Mouse (Mus musculus) T-cell, adult 2 months (primary cell): ENCODE results near the gene Gabrg3.
"Not testable (repeated sequence)": the region's sequence is repeated elsewhere in the genome, so short reads cannot be mapped to it uniquely, and the experiment has no call there.

ENCODE experiments used
- DNase-seq: peaks from one replicate; pipeline ENCODE4 v3.0.0; 2022; ENCODE audit warnings: low spot score

The Gabrg3 gene

DNA sequence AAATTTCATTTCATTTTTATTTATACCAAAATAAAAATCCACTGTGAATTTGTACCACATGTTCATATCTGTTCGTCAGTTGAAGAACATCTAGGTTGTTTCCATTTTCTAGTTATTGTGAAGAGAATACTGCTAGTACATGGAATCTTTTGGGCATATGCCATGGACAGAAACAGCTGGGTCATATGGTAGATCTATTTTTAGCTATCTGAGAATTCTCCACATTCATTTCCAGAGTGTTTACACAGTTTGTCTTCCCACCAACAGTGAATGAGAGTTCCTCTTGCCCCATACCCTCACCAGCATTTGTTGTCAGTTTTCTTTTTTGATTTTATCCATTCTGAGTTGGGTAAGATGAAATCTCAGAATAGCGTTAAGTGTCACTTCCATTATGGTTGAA lies 75.0 kb downstream of the Gabrg3 start:
- DNase-seq = no peak

DNA sequence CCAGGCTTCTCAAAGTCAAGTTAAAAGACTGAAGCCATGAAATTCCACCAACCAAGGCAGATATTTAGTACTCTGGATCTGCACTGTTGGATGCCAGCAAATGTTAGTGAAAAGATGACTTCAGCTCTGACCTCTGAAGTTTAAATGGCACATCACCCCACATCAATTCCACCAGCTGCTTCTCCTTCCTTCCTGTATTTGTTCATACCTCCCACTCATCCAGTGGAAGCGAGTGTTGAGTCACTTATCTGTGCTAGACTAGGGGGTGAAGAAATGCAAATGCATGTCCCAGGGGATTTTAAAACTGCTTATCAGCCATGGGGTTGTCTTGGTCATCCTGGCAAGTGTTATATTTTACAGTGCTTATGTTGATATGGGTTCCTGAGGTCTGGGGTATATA lies 79.7 kb downstream of the Gabrg3 start:
- DNase-seq = no peak

DNA sequence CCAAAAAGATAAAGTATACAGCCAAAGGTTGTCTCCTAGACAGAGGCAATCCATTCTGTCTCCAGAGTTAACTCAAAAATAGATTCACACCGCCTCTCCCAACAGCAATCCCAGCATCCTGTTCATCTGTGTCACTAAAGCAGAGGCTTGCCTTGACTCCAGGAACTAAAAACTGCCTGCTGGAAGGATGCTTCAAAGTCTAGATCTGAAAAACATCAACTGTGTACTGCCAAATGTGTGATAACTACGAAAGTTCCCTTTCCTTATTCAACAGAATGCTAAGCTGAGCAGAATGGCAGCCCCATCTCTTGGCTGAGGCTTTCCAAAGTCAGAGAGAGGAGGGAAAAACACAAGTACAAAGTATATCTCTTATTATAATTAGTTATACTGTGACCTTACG lies 90.3 kb downstream of the Gabrg3 start:
- no peak for DNase-seq

DNA sequence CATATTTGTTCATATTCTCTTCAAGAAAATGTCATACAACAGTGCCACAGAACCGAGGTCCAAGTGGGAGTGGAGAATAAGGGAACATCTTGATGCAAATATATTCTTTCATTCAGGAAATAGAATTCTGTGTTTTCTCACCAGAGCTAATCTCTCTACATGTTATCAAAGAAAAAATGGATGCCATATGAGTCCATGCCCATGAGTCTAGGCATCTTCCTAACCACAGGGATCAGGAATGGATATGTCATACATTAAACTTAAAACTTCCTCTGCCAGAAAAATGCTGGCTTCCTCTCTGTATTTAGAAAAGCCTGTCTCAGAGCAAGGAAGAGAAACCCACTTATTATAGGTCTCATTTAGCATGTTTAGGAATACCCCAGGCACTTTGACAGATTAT lies 92.9 kb downstream of the Gabrg3 start:
- DNase-seq = no peak

DNA sequence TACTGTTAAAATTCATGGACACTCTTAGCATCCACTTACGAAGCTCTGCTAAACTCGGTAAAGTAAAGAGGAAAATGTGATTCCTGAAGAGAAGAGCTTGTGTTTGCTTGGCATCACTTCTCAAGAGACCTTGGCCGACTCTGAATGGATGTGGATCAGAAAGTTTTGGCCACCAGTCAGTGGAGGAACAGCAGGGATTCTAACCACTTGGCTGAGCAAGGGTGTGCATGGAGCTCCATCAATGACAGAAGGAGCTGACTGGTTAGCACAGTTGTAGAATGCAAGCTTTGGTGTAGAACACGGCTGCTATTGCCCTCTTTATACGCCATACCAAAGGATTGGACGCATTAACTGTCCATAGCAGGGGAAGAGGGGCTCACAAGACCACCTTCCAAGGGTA lies 93.4 kb downstream of the Gabrg3 start:
- DNase-seq = no peak

DNA sequence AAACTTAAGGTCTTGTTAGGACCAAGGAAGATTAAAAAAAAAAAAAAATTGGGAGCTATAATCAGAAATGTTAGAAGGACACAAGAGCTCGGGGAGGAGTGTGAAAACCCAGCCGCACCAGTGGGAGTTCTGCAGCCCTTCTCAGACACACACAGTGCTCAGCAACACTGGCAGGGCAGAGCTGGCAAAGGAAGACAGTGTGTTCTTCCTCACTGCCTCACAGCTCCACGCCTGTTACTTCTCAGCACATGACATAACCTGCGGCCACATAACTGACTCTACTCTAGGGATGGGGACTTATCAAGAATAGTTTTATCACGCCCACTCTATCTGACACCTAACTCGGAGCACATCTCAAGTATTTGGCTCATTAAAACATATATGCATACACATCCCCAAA lies 103.8 kb downstream of the Gabrg3 start:
- no peak for DNase-seq

DNA sequence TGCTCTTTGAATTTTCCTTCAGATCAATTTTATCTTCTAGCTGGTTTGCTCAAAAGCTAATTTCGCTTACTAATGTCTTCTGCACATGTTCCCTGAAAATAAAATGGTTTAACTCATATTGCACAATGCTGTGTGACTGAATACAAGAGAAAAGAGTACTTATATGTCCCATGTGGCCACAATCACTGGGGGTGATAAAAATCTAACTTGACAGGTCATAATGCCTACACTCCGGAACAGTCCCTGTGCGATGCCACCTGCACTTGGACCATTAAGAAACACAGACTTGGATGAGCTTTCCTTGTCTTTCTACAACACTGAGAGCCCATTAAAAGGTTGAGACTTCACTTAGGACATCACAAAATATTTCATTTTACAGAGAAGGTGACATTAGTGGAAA lies 108.1 kb downstream of the Gabrg3 start:
- no peak for DNase-seq

DNA sequence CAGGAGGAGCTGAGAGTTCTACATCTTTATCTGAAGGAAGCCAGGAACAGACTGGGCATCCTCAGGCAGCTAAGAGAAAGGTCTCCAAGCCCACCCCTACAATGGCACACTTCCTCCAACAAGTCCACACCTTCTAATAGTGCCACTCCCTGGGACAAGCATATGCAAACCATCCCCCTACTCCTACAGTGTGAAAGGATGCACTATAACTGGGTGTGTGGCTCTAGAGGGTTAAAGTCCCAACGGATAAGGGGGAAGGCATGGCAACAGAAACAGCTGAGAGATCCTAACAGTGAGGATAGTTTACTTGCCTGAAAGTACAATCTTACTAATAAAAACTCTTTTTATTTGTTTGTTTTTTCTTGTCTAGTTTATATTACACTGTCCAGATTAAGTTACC lies 126.8 kb downstream of the Gabrg3 start:
- DNase-seq = no peak

DNA sequence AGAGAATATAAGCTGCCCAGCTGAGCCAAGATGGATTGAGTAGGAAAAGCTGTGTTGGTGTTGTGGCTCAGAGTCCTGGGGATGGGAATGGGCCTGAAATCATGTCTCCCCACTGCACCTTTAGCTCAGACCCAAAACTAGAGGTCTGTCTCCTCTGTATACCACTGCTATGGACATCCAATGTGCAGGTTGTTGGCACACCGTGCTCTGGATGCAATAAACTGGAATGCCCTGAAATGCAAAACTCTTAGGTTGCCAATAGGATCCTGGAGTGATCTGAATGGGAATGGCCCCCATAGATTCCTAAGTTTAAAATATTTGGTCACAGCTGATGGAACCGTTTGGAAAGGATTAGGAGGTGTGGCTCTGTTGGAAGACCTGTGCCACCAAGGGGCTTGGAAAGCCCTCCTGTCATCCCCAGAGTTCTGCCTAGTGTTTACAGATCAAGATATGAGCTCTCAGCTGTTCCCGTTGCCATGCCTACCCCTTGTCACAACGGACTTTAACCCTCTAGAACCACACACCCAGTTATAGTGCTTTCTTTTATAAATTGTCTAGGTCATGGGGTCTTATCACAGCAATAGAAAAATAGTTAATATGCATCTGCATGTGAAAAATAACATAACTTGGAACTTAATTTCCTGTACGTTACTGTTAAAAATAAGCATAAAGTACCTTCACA lies 128.0 kb downstream of the Gabrg3 start:
- DNase-seq = no peak

DNA sequence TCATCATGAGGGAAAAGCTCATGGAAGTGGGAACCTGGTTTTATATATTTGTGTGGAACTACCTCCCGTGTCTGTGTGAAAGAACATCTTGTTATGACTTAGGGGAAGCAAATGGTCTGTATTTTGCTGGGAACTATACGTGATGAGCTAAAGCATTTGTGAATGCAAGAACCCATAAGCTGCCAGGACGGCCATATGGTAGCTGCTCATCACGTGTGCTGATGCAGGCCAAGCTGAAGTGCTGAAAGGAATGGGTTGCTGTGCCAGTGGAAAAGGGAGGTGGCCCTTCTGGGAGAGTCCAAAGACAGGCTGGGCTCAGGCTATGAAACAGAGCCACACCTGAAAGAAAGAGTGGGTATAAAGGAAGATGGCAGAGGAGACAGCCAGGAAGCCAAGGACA lies 143.0 kb downstream of the Gabrg3 start:
- no peak for DNase-seq

DNA sequence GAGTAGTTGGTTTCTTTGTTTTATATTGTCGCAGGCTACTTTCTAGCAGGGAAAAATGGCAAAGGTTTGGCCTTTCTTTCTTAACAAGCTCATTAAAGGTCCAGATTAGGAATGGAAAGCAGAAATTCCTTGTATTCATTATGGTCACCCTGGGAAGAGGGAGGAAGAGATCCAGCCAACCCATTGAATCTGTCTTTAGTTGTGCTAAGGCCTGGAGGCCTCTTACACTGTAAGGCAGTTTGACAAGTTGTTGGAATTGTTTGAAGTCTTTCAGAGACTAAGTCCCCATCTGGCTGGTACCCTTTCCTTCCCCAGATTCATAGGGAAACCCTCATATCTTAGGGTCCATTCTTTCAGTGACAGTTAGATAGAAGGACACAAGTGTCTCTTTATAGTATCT lies 172.9 kb downstream of the Gabrg3 start:
- DNase-seq = no peak

DNA sequence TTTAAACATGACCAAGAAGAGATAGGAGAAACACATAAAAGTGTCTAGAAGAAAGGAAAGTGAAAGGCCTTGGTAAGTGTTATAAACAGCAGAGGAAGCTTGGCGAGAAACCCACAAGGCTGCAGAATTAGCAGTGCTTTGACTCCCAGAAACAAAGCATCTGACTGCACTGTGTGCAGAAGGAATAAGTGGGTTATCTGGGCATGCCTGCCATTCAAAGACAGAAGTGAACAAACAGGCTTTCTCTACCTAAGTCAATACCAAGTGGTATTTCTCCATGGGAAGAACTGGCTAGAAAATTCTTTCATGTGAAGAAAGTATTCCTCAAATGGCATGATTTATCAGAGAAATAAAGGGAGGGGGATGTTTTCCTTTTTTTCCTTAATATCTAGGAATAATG lies 201.0 kb downstream of the Gabrg3 start:
- no peak for DNase-seq

DNA sequence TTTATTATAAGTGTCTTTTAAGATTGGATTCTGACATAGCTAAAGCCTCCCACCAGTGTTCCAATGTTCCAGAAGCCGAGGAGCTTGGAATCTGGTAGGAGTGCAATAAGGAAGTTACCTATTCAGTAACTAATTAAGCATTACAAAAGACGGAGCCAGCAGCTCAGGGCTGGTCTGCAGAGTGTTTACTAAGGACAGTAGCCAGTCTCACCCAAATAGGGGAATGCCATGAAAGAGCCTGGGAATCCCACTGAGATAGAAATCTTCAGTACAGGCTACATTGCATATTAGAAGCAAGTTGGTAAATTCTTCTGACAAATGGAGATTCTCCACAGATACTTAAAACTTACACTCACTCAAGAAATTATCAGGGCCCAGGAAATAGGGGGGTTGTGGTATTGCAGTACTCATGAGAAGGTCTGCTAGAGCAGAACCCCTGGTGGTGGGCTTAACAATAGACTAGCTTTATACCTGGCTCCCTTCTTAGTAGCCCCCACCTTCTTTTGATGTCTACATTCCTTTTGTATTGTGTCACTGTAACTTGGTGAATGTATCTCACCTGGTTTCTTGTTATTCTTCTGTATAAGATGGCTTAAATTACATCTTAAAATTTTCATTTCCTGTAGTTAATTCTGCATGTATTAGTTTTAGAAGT lies 211.0 kb downstream of the Gabrg3 start:
- not testable (repeated sequence) for DNase-seq

DNA sequence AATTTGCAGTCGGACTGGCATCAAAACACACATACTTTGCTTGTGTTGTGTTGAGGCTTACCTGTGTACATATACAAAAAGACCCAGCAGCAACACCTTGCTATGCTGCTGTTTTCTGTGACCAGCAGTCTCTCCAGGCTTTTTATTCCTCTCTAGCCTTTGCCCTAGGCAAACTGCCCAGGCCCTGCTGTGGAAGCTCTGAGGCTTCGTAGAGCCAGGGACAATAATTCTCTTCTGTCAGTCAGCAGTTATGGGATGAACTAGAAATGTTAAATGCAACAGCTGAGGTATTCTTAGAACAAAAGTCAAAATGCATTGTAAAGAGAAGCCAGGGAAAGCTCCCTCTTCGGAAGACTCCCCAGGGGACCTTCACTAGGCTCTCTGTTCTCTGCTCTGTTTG lies 220.1 kb downstream of the Gabrg3 start:
- no peak for DNase-seq

DNA sequence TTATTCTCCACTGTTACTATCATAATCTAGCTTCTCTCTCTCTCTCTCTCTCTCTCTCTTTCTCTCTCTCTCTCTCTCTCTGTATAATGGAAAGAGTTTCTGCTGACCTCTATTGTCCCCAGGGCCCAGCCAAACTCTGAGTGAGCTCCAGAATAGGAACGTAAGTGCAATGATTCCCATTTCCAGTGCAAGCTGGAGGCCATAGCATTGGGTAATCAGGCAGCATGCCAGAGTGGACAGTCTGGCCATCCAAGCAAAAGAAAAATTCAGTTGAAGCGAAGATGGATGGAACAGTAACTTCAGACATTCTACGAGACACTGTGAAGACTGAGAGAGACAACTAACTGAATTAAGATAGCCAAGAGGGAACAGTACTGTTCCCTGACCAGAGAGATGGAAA lies 228.8 kb downstream of the Gabrg3 start:
- DNase-seq = no peak

DNA sequence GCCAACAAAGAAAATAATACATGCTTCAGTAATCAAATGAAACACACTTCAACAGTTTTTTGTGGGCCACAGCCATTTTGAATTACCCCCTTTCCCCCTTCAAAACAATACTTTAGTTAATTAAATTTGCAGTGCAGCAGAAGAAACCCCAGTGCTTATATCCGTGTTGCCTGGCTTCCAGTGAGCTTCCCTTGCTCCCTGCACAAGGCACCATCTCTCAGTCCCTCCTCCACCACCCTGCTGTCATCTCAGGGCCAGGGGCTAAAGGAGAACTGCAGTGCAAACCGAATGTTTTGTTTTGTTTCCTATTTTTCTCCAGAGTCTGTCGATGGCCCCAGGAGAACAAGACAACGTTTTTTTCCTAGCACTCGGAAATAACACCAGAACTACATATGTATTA lies 233.2 kb downstream of the Gabrg3 start:
- DNase-seq = no peak

DNA sequence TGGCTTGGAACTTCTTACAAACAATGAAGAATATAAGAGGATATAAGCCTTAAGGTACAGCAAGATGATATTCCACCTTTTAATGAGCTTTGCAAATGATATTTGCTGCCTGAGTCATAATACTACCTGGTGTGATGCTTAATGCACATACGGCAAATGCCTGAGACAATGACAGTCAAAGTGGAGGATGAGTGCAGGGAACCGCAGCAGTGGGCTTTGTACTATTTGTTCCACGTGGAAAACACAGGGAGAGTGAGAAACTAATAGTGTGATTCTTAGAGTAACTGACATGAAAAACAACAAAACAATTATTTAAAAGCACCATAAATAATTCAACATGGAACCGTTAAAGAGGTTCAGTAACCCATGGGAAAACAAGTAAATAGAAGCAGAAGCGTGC lies 236.2 kb downstream of the Gabrg3 start:
- no peak for DNase-seq

DNA sequence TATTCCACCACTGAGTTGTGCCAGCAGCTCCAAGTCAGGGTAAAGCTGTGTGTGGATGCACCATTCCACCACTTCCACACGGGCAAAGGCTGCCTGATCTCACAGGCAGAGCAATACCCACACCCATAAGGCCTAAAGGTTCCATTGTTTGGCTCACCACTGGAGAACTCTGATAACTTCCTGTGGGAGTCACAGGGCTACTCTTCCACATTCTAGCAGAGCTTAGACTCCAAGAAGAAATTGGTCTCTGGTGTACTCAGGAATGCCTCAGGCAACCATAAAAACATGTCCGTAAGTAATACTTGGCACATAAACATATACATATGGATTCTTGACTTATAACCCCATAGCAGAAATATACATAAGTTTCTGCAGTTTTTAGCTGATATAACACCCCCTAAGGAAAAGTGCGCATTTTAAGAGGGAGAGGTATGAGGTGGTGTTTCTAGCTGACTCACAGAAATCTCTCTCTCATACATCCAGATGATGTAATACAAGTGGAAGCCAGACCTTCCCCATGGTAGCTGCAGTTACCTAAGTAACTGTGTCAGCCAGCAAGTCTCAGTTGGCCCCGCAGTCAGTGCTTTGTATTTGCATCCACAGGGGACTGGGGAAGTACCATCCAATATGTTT lies 248.8 kb downstream of the Gabrg3 start:
- no peak for DNase-seq

DNA sequence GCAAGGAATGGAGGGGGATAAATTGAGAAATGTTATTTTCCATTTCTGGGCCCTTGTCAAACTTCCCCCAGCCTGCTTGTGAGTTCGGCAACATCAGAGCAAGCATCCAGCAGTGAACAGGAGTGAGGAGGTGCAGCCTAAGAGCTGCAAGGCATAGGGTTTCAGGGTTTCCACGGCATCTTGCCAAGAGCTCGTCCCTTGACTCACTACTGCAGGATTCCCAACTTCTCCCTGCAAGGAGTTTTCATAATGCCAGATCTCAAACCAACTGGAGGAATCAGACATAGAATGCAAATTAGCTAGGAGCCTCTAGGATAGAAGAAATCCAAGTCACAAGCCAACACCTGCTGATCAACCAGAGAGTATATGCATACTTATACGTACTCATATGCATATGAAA lies 254.0 kb downstream of the Gabrg3 start:
- DNase-seq = no peak

DNA sequence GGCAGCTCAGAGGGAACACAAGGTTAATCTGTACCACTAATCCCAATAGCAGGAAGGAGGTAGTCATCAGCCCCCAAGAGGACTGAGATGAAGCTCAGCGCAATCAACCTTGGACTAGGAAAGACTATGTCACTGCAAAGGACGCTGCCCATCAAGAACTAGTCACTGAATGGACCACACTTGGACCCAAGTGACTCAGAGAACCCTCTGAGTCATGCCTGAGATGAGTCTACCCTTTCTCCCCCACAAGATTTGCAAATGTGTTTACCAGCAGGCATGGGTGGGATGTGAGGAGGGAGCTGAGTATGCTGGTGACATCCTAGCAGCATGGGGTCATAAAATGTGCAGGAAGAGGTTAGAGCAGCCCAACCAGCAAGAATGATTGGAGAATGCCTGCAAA lies 254.5 kb downstream of the Gabrg3 start:
- no peak for DNase-seq

DNA sequence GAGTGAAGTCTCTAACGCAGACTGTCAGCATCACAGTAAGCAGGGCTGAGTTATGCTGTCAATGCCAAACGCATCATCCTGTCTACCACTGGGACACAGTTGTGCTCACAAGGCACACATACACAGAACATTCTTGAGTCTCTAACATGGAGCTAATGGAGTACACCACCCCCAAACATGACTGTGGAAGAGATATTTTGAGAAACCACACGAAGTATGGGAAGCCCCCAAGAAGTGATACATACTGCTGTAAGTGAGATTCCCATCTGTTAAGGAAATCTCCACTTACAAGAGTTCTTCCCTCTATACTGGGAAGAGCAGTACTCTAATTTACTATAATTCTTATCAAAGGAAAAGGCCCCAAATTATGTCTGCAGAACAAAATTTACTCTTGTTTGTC lies 286.9 kb downstream of the Gabrg3 start:
- DNase-seq = no peak

DNA sequence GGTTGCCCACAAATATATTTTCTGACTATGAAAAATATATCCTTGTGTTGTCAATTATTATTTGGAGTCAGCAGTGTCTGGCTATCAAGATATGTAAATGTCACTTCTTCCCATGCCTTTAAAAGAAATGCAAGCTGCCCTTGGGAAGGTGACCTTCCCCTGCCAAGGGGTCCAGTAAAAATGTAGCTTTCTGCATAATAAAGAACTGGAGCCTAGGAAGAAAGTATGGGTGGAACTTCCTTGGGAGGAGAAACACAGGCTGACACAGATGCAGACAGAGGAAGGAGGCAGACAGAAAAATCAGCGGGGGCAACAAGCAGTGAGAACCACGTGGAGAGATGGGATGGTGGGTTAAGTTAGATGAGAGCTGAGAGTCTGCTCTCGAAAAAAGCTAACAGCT lies 304.9 kb downstream of the Gabrg3 start:
- DNase-seq = no peak

DNA sequence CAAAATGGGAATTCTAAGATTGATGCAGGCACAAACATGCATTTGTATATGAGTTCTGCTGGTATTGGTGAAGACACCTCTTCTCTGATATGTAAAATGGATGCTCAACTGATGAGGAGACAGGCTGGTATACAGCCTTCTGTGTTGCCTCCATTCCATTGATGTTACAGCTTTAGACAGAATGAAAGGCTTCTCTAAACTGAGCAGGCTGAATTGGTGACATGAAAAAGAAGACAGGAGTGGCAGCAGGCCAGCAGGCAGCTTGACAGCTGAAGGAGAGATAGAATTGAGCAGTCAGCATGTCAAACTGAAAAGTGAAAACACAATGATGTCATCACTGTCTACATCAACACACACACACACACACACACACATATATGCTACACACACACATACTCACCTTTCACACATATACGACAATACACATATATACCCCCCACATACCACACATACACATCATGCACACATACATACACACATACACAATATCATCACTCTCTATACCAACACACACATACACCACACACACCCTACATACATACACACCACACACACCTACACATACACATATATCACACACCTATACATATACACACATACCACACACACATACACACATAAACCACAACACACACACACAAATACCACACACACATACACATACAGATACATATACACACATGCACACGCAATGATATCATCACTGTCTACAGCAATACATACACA lies 315.4 kb downstream of the Gabrg3 start:
- no peak for DNase-seq
